Mouse (Mus musculus): Measurements from ENCODE around the gene Rrn3. TPM values are rescaled to one million over a fixed set of nuclear protein-coding genes. Genes with fewer than 3 reads are reported as not detected.

The Rrn3 gene
- total and polyA plus RNA-seq, 3 experiments, result 83.5 to 136 (median 93.8) TPM

GRCm38 (mm10) chr16:13749306-13749705 is 31.2 kb upstream of the Rrn3 start:
- Histone ChIP-seq H3K4me3 (replicated peaks in 1 of 3; ENCODE audit: low read depth in 2 of 3, low read length in 2 of 3, poor library complexity in 1 of 3) (no peak overlapping the region), H3K27ac (ENCODE audit: insufficient read depth, low read depth) (no peak overlapping the region), H3K27me3 (replicated peaks) (no peaks in the 10 kb centered on the region), H3K9me3 (replicated peaks; ENCODE audit: low read length) (no peaks in the 10 kb centered on the region), H3K9ac (ENCODE audit: insufficient read depth, low read depth) (no peak overlapping the region), H3K4me1 (ENCODE audit: control insufficient read depth in 1 of 2, insufficient read depth in 2 of 2) (no peaks in the 10 kb centered on the region), H3K4me2 (ENCODE audit: insufficient read depth, low read depth, poor library complexity, severe bottlenecking) (no peak overlapping the region), H3K79me2 (replicated peaks; ENCODE audit: control insufficient read depth, extremely low read depth, insufficient read depth, poor library complexity, severe bottlenecking) (no peaks in the 10 kb centered on the region), H3K36me3 (replicated peaks in 1 of 2; ENCODE audit: control insufficient read depth in 1 of 2, insufficient read depth in 1 of 2, low read length in 1 of 2) (no peaks in the 10 kb centered on the region)
- DNase-seq (ENCODE audit: extremely low read depth), result no peak
- dilution Hi-C loops (cut with MboI; ENCODE audit: extremely low pct_ligation_motif_present, extremely low pct_unique_long_range_greater_than_20kb, low sequenced_read_pairs) (no loop called here), in situ Hi-C loops (cut with MboI; ENCODE audit: low pct_ligation_motif_present, low pct_unique_long_range_greater_than_20kb, low sequenced_read_pairs) (loop anchor here (25.0 kb wide), 1 partner anchor 312 kb away; no protein-coding TSS in a partner anchor)
- TF ChIP-seq E2F4 (IDR thresholded peaks at IDR 0.05; ENCODE audit: insufficient replicate concordance, low read depth, low read length) (no peak), NELFE (IDR thresholded peaks at IDR 0.05; ENCODE audit: low read depth, low read length) (no peak), ETS1 (conservative IDR thresholded peaks at IDR 0.05; ENCODE audit: low read depth, low read length) (no peak), HCFC1 (IDR thresholded peaks at IDR 0.05; ENCODE audit: low read depth, low read length) (no peak), ELF1 (IDR thresholded peaks at IDR 0.05; ENCODE audit: low read depth, low read length) (no peak), CHD1 (IDR thresholded peaks at IDR 0.05; ENCODE audit: low read depth, low read length) (no peak), CTCF (conservative IDR thresholded peaks at IDR 0.05 in 1 of 2, IDR thresholded peaks at IDR 0.05 in 1 of 2; ENCODE audit: low read depth in 2 of 2, low read length in 2 of 2) (no peak), BHLHE40 (IDR thresholded peaks at IDR 0.05; ENCODE audit: low read depth, low read length) (no peak), MAZ (IDR thresholded peaks at IDR 0.05; ENCODE audit: low read depth, low read length) (no peak)

GRCm38 (mm10) chr16:13749981-13750380 is 30.5 kb upstream of the Rrn3 start:
- no peak overlapping the region for H3K4me2 ChIP-seq (ENCODE audit: insufficient read depth, low read depth, poor library complexity, severe bottlenecking)
- no peak overlapping the region for H3K4me3 ChIP-seq (replicated peaks in 1 of 3; ENCODE audit: low read depth in 2 of 3, low read length in 2 of 3, poor library complexity in 1 of 3)
- in situ Hi-C loops (cut with MboI; ENCODE audit: low pct_ligation_motif_present, low pct_unique_long_range_greater_than_20kb, low sequenced_read_pairs), result loop anchor here (25.0 kb wide), 1 partner anchor 313 kb away; no protein-coding TSS in a partner anchor
- no peak overlapping the region for H3K27ac ChIP-seq (ENCODE audit: insufficient read depth, low read depth)
- no peak for TF ChIP-seq KAT2A (IDR thresholded peaks at IDR 0.05; ENCODE audit: insufficient replicate concordance, low read length)
- H3K27me3 ChIP-seq (replicated peaks), result peaks cover under 1% of the 10 kb centered on the region
- H3K36me3 ChIP-seq (replicated peaks in 1 of 2; ENCODE audit: control insufficient read depth in 1 of 2, insufficient read depth in 1 of 2, low read length in 1 of 2), result no peaks in the 10 kb centered on the region
- H3K9ac ChIP-seq (ENCODE audit: insufficient read depth, low read depth), result no peak overlapping the region
- H3K4me1 ChIP-seq (ENCODE audit: control insufficient read depth in 1 of 2, insufficient read depth in 2 of 2), result peaks cover 0 to 3% of the 10 kb centered on the region in 2 experiments; a peak in 2 of 4 replicates
- no peaks in the 10 kb centered on the region for H3K9me3 ChIP-seq (replicated peaks; ENCODE audit: low read length)
- DNase-seq (ENCODE audit: extremely low read depth), result no peak
- dilution Hi-C loops (cut with MboI; ENCODE audit: extremely low pct_ligation_motif_present, extremely low pct_unique_long_range_greater_than_20kb, low sequenced_read_pairs), result no loop called here
- no peaks in the 10 kb centered on the region for H3K79me2 ChIP-seq (replicated peaks; ENCODE audit: control insufficient read depth, extremely low read depth, insufficient read depth, poor library complexity, severe bottlenecking)

GRCm38 (mm10) chr16:13750626-13751025 is 29.9 kb upstream of the Rrn3 start:
- Histone ChIP-seq H3K4me1 (ENCODE audit: control insufficient read depth in 1 of 2, insufficient read depth in 2 of 2) (peaks cover 0 to 6% of the 10 kb centered on the region in 2 experiments; a peak in 2 of 4 replicates), H3K79me2 (replicated peaks; ENCODE audit: control insufficient read depth, extremely low read depth, insufficient read depth, poor library complexity, severe bottlenecking) (no peaks in the 10 kb centered on the region), H3K36me3 (replicated peaks in 1 of 2; ENCODE audit: control insufficient read depth in 1 of 2, insufficient read depth in 1 of 2, low read length in 1 of 2) (no peaks in the 10 kb centered on the region), H3K9me3 (replicated peaks; ENCODE audit: low read length) (no peaks in the 10 kb centered on the region), H3K4me2 (ENCODE audit: insufficient read depth, low read depth, poor library complexity, severe bottlenecking) (no peak overlapping the region), H3K27ac (ENCODE audit: insufficient read depth, low read depth) (no peak overlapping the region), H3K4me3 (replicated peaks in 1 of 3; ENCODE audit: low read depth in 2 of 3, low read length in 2 of 3, poor library complexity in 1 of 3) (no peak overlapping the region), H3K27me3 (replicated peaks) (peaks cover 2% of the 10 kb centered on the region), H3K9ac (ENCODE audit: insufficient read depth, low read depth) (no peak overlapping the region)
- TF ChIP-seq USF2 (conservative IDR thresholded peaks at IDR 0.05; ENCODE audit: low read depth, low read length), result no peak
- DNase-seq (ENCODE audit: extremely low read depth), result no peak
- dilution Hi-C loops (cut with MboI; ENCODE audit: extremely low pct_ligation_motif_present, extremely low pct_unique_long_range_greater_than_20kb, low sequenced_read_pairs) (no loop called here), in situ Hi-C loops (cut with MboI; ENCODE audit: low pct_ligation_motif_present, low pct_unique_long_range_greater_than_20kb, low sequenced_read_pairs) (no loop called here)
